Mouse (Mus musculus): ENCODE data around the gene Rnf20. TPM values are rescaled to one million over a fixed set of nuclear protein-coding genes. Genes with fewer than 3 reads are reported as not detected.

Rnf20 gene
- polyA plus RNA-seq, 1 experiment from 2014 or later: 77.3 TPM

- no peaks in the 10 kb centered on the region for H3K9me3 ChIP-seq (replicated peaks; ENCODE audit: control insufficient read depth, low read length)
- no peak overlapping the region for H3K9ac ChIP-seq (replicated peaks; ENCODE audit: low read length)
- H3K27ac ChIP-seq (replicated peaks; ENCODE audit: low read depth, low read length): no peak overlapping the region
- no peak overlapping the region for H3K4me2 ChIP-seq (ENCODE audit: low read depth, low read length)
- 86% methylated on average over 4 of the region's 4 CpGs for WGBS
- no peak overlapping the region for H3K4me3 ChIP-seq (ENCODE audit: low read depth, low read length)
- H3K27me3 ChIP-seq (ENCODE audit: control insufficient read depth, insufficient read depth, low read length): no peaks in the 10 kb centered on the region
- ATAC-seq (replicated peaks; ENCODE audit: insufficient number of reproducible peaks, low FRiP score, low TSS enrichment, low read depth) (no peak), DNase-seq (ENCODE audit: low spot score) (no peak)
- no peaks in the 10 kb centered on the region; the same call in 1 of the 2 replicates for H3K36me3 ChIP-seq (replicated peaks; ENCODE audit: control insufficient read depth, insufficient read depth, low read depth, low read length)
- no peaks in the 10 kb centered on the region for H3K4me1 ChIP-seq (ENCODE audit: control insufficient read depth, insufficient read depth, low read length)
Observed at GRCm38 (mm10) chr4:49662231-49662630, 30.4 kb downstream of the Rnf20 start.

GRCm38 (mm10) chr4:49664850-49665249 lies 33.0 kb downstream of the Rnf20 start:
- H3K4me1 ChIP-seq (ENCODE audit: control insufficient read depth, insufficient read depth, low read length): no peaks in the 10 kb centered on the region

GRCm38 (mm10) chr4:49676071-49676470 lies 44.3 kb downstream of the Rnf20 start:
- H3K4me3 ChIP-seq (ENCODE audit: low read depth, low read length): no peak overlapping the region
- no peak overlapping the region for H3K4me2 ChIP-seq (ENCODE audit: low read depth, low read length)
- ATAC-seq (replicated peaks; ENCODE audit: insufficient number of reproducible peaks, low FRiP score, low TSS enrichment, low read depth) (no peak), DNase-seq (ENCODE audit: low spot score) (no peak)
- H3K27ac ChIP-seq (replicated peaks; ENCODE audit: low read depth, low read length): no peak overlapping the region
- H3K9ac ChIP-seq (replicated peaks; ENCODE audit: low read length): no peak overlapping the region
- 86% methylated on average over 6 of the region's 6 CpGs for WGBS
- H3K4me1 ChIP-seq (ENCODE audit: control insufficient read depth, insufficient read depth, low read length): no peaks in the 10 kb centered on the region
- no peaks in the 10 kb centered on the region for H3K27me3 ChIP-seq (ENCODE audit: control insufficient read depth, insufficient read depth, low read length)
- H3K36me3 ChIP-seq (replicated peaks; ENCODE audit: control insufficient read depth, insufficient read depth, low read depth, low read length): no peaks in the 10 kb centered on the region
- H3K9me3 ChIP-seq (replicated peaks; ENCODE audit: control insufficient read depth, low read length): no peaks in the 10 kb centered on the region

More at GRCm38 (mm10) chr4:49664850-49665249, 33.0 kb downstream of the Rnf20 start:
- ATAC-seq (replicated peaks; ENCODE audit: insufficient number of reproducible peaks, low FRiP score, low TSS enrichment, low read depth): no peak
- 84% methylated on average over 5 of the region's 5 CpGs for WGBS
- H3K36me3 ChIP-seq (replicated peaks; ENCODE audit: control insufficient read depth, insufficient read depth, low read depth, low read length): no peaks in the 10 kb centered on the region; the same call in 1 of the 2 replicates
- H3K4me3 ChIP-seq (ENCODE audit: low read depth, low read length): no peak overlapping the region
- H3K9me3 ChIP-seq (replicated peaks; ENCODE audit: control insufficient read depth, low read length): no peaks in the 10 kb centered on the region
- H3K9ac ChIP-seq (replicated peaks; ENCODE audit: low read length): no peak overlapping the region
- H3K27me3 ChIP-seq (ENCODE audit: control insufficient read depth, insufficient read depth, low read length): no peaks in the 10 kb centered on the region
- no peak overlapping the region for H3K4me2 ChIP-seq (ENCODE audit: low read depth, low read length)
- DNase-seq (ENCODE audit: low spot score): no peak
- no peak overlapping the region for H3K27ac ChIP-seq (replicated peaks; ENCODE audit: low read depth, low read length)

DNA sequence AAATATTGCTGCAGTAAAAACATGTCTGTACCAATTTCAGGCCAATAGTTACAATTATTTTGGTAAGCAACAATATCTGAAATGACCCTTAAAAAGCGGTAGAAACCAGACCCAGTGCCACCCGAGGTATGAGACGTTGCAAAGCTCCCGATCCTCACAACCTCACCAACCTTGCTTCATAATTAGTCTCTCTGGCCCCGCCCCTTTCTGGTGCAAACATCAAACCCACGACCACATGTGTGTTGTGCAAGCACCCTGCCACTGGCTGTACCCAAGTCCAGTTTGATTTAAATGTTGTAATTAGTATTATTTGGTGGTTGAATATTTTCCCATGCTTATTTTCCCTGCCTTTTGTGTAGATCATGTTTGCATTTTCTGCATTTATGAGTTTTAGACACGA lies 45.0 kb downstream of the Rnf20 start:
- H3K36me3 ChIP-seq (replicated peaks; ENCODE audit: control insufficient read depth, insufficient read depth, low read depth, low read length): no peaks in the 10 kb centered on the region
- DNase-seq (ENCODE audit: low spot score) (no peak), ATAC-seq (replicated peaks; ENCODE audit: insufficient number of reproducible peaks, low FRiP score, low TSS enrichment, low read depth) (no peak)
- H3K4me1 ChIP-seq (ENCODE audit: control insufficient read depth, insufficient read depth, low read length): no peaks in the 10 kb centered on the region
- no peaks in the 10 kb centered on the region for H3K9me3 ChIP-seq (replicated peaks; ENCODE audit: control insufficient read depth, low read length)
- no peak overlapping the region for H3K4me2 ChIP-seq (ENCODE audit: low read depth, low read length)
- 75% methylated on average over 7 of the region's 7 CpGs for WGBS
- no peaks in the 10 kb centered on the region for H3K27me3 ChIP-seq (ENCODE audit: control insufficient read depth, insufficient read depth, low read length)
- no peak overlapping the region for H3K27ac ChIP-seq (replicated peaks; ENCODE audit: low read depth, low read length)
- no peak overlapping the region for H3K4me3 ChIP-seq (ENCODE audit: low read depth, low read length)
- H3K9ac ChIP-seq (replicated peaks; ENCODE audit: low read length): no peak overlapping the region

- Histone ChIP-seq H3K27me3 (ENCODE audit: control insufficient read depth, insufficient read depth, low read length) (no peaks in the 10 kb centered on the region), H3K36me3 (replicated peaks; ENCODE audit: control insufficient read depth, insufficient read depth, low read depth, low read length) (no peaks in the 10 kb centered on the region), H3K4me2 (ENCODE audit: low read depth, low read length) (no peak overlapping the region), H3K9me3 (replicated peaks; ENCODE audit: control insufficient read depth, low read length) (no peaks in the 10 kb centered on the region), H3K4me3 (ENCODE audit: low read depth, low read length) (no peak overlapping the region), H3K4me1 (ENCODE audit: control insufficient read depth, insufficient read depth, low read length) (no peaks in the 10 kb centered on the region), H3K27ac (replicated peaks; ENCODE audit: low read depth, low read length) (no peak overlapping the region), H3K9ac (replicated peaks; ENCODE audit: low read length) (no peak overlapping the region)
- WGBS: 90% methylated on average over 11 of the region's 11 CpGs
- DNase-seq (ENCODE audit: low spot score) (no peak), ATAC-seq (replicated peaks; ENCODE audit: insufficient number of reproducible peaks, low FRiP score, low TSS enrichment, low read depth) (no peak)
Observed at GRCm38 (mm10) chr4:49680171-49680875, 48.5 kb downstream of the Rnf20 start.

GRCm38 (mm10) chr4:49681812-49682211 lies 50.0 kb downstream of the Rnf20 start, which contains the start of gene Ppp3r2:
Gene Ppp3r2 (minus strand): TSS chr4:49682024.
- H3K36me3 ChIP-seq (replicated peaks; ENCODE audit: control insufficient read depth, insufficient read depth, low read depth, low read length): no peaks in the 10 kb centered on the region
- no peak within 1 kb of the TSS for H3K27ac ChIP-seq (replicated peaks; ENCODE audit: low read depth, low read length)
- WGBS: 88% methylated on average over 13 of the region's 13 CpGs
- no peaks in the 10 kb centered on the region for H3K4me1 ChIP-seq (ENCODE audit: control insufficient read depth, insufficient read depth, low read length)
- H3K9ac ChIP-seq (replicated peaks; ENCODE audit: low read length): no peak within 1 kb of the TSS
- H3K4me2 ChIP-seq (ENCODE audit: low read depth, low read length): no peak within 1 kb of the TSS
- H3K27me3 ChIP-seq (ENCODE audit: control insufficient read depth, insufficient read depth, low read length): no peaks in the 10 kb centered on the region
- ATAC-seq (replicated peaks; ENCODE audit: insufficient number of reproducible peaks, low FRiP score, low TSS enrichment, low read depth) (no peak), DNase-seq (ENCODE audit: low spot score) (no peak)
- no peak within 1 kb of the TSS for H3K4me3 ChIP-seq (ENCODE audit: low read depth, low read length)
- H3K9me3 ChIP-seq (replicated peaks; ENCODE audit: control insufficient read depth, low read length): no peaks in the 10 kb centered on the region

GRCm38 (mm10) chr4:49688594-49689288 lies 56.9 kb downstream of the Rnf20 start:
- H3K9ac ChIP-seq (replicated peaks; ENCODE audit: low read length): no peak overlapping the region
- H3K36me3 ChIP-seq (replicated peaks; ENCODE audit: control insufficient read depth, insufficient read depth, low read depth, low read length): no peaks in the 10 kb centered on the region
- H3K27ac ChIP-seq (replicated peaks; ENCODE audit: low read depth, low read length): no peak overlapping the region
- H3K4me2 ChIP-seq (ENCODE audit: low read depth, low read length): no peak overlapping the region
- no peak overlapping the region for H3K4me3 ChIP-seq (ENCODE audit: low read depth, low read length)
- no peaks in the 10 kb centered on the region for H3K4me1 ChIP-seq (ENCODE audit: control insufficient read depth, insufficient read depth, low read length)
- no peaks in the 10 kb centered on the region for H3K27me3 ChIP-seq (ENCODE audit: control insufficient read depth, insufficient read depth, low read length)
- DNase-seq (ENCODE audit: low spot score) (peak; percentile 78), ATAC-seq (replicated peaks; ENCODE audit: insufficient number of reproducible peaks, low FRiP score, low TSS enrichment, low read depth) (peak; percentile 68)
- H3K9me3 ChIP-seq (replicated peaks; ENCODE audit: control insufficient read depth, low read length): no peaks in the 10 kb centered on the region
- WGBS: 26% methylated on average over 9 of the region's 9 CpGs
